Comparison of ENCODE assay signal across 8 mouse cellular contexts in genomic region chr17:31384968-31385627, GRCm38 (mm10). TPM values are rescaled to one million over a fixed set of nuclear protein-coding genes. Genes with fewer than 3 reads are reported as not detected.
DNase-seq lines count a peak whose midpoint lies in the region; ATAC-seq and TF ChIP-seq lines count a peak whose summit lies in the region.

No protein-coding gene starts in this region.

- no peaks in the 10 kb centered on the region for H3K79me2 ChIP-seq in myocyte (ENCODE audit: control insufficient read depth, insufficient read depth)

- H3K9ac ChIP-seq in kidney, postnatal 0 days (ENCODE audit: low read depth, low read length) = no peak overlapping the region
- peak overlapping the region; percentile 85; the same call in 1 of the 2 replicates for H3K9ac ChIP-seq in hindbrain, embryonic 16.5 days (ENCODE audit: low read depth, low read length)

- H3K4me3 ChIP-seq in kidney, postnatal 0 days (replicated peaks; ENCODE audit: low read depth, low read length) = no peak overlapping the region
- no peak overlapping the region for H3K4me3 ChIP-seq in hindbrain, embryonic 16.5 days (ENCODE audit: low read length)
- H3K4me3 ChIP-seq in myocyte = no peak overlapping the region

- peak; percentile 71 for DNase-seq in kidney, postnatal 0 days (ENCODE audit: low spot score)
- no peak for DNase-seq in kidney, adult 8-10 months
- DNase-seq in gastrocnemius, adult 8-10 months (ENCODE audit: low spot score in 2 of 2) = peak; percentile 5 to 13
- DNase-seq in spleen, adult 18-20 months = no peak
- DNase-seq in layer of hippocampus, postnatal 36 days = no peak
- no peak for DNase-seq in urinary bladder, postnatal 14 days (ENCODE audit: low spot score)

- H3ac ChIP-seq in myocyte (ENCODE audit: control insufficient read depth, insufficient read length) = no peak overlapping the region

- H3K36me3 ChIP-seq in kidney, postnatal 0 days (ENCODE audit: insufficient read depth, low read length) = no peaks in the 10 kb centered on the region
- no peaks in the 10 kb centered on the region for H3K36me3 ChIP-seq in hindbrain, embryonic 16.5 days (ENCODE audit: control insufficient read depth, insufficient read depth, low read length)
- H3K36me3 ChIP-seq in myocyte (ENCODE audit: control insufficient read depth, insufficient read depth) = no peaks in the 10 kb centered on the region

- ATAC-seq in kidney, postnatal 0 days (replicated peaks; ENCODE audit: low FRiP score, low read depth) = no peak
- ATAC-seq in hindbrain, embryonic 16.5 days = peak; percentile 27; the same call in 1 of the 2 replicates

- TF ChIP-seq CTCF in kidney, postnatal 0 days (IDR thresholded peaks at IDR 0.05; ENCODE audit: low read depth) = no peak

- H3K4me2 ChIP-seq in kidney, postnatal 0 days (ENCODE audit: low read length) = peak overlapping the region; percentile 97
- H3K4me2 ChIP-seq in hindbrain, embryonic 16.5 days (ENCODE audit: low read length) = peak overlapping the region; percentile 89
- peak overlapping the region; percentile 12 for H3K4me2 ChIP-seq in myocyte (ENCODE audit: low read depth)

- no peak for TF ChIP-seq POLR2A in myocyte (IDR thresholded peaks at IDR 0.05; ENCODE audit: insufficient read length, low read depth)

- no peaks in the 10 kb centered on the region for H3K27me3 ChIP-seq in kidney, postnatal 0 days (ENCODE audit: insufficient read depth, low read length)
- no peaks in the 10 kb centered on the region for H3K27me3 ChIP-seq in hindbrain, embryonic 16.5 days (replicated peaks; ENCODE audit: control insufficient read depth, insufficient read depth, low read length)
- peaks cover 24% of the 10 kb centered on the region for H3K27me3 ChIP-seq in myocyte (ENCODE audit: control insufficient read depth, insufficient read depth, insufficient read length)

- WGBS in kidney, postnatal 0 days = 7% methylated on average over 8 of the region's 8 CpGs
- 6% methylated on average over 8 of the region's 8 CpGs for WGBS in hindbrain, embryonic 16.5 days

- no peaks in the 10 kb centered on the region for H3K9me3 ChIP-seq in kidney, postnatal 0 days (replicated peaks; ENCODE audit: low read length)
- H3K9me3 ChIP-seq in hindbrain, embryonic 16.5 days (ENCODE audit: control insufficient read depth, low read length) = no peaks in the 10 kb centered on the region

- H3K4me1 ChIP-seq in kidney, postnatal 0 days (replicated peaks; ENCODE audit: insufficient read depth, low read length) = peaks cover 17% of the 10 kb centered on the region
- H3K4me1 ChIP-seq in hindbrain, embryonic 16.5 days (ENCODE audit: control insufficient read depth, insufficient read depth, low read depth, low read length) = peaks cover 44% of the 10 kb centered on the region

- H3K27ac ChIP-seq in kidney, postnatal 0 days = peak overlapping the region; percentile 21; the same call in 1 of the 2 replicates
- peak overlapping the region; percentile 66 for H3K27ac ChIP-seq in hindbrain, embryonic 16.5 days (ENCODE audit: low read depth, low read length)

TF ChIP-seq in myocyte, 11 proteins besides CTCF, POLR2A, EP300 and RAD21:
- TF ChIP-seq USF1 (IDR thresholded peaks at IDR 0.05; ENCODE audit: low read depth) = no peak
- no peak for TF ChIP-seq MAX (IDR thresholded peaks at IDR 0.05; ENCODE audit: low read depth)
- TF ChIP-seq MYOG (IDR thresholded peaks at IDR 0.05; ENCODE audit: control insufficient read depth in 1 of 3, insufficient read depth in 1 of 3, insufficient read length in 2 of 3, low read depth in 2 of 3) = no peak
- TF ChIP-seq TCF3 (IDR thresholded peaks at IDR 0.05; ENCODE audit: insufficient read length, low read depth) = no peak
- no peak for TF ChIP-seq CEBPB (IDR thresholded peaks at IDR 0.05; ENCODE audit: insufficient read depth, poor library complexity, severe bottlenecking)
- TF ChIP-seq MYOD1 (IDR thresholded peaks at IDR 0.05; ENCODE audit: control insufficient read depth in 1 of 3, insufficient read length in 2 of 3, low read depth in 2 of 3) = no peak
- no peak for TF ChIP-seq E2F4 (IDR thresholded peaks at IDR 0.05; ENCODE audit: insufficient read depth)
- no peak for TF ChIP-seq REST (IDR thresholded peaks at IDR 0.05; ENCODE audit: insufficient read depth, insufficient read length)
- no peak for TF ChIP-seq POLR2AphosphoS2 (IDR thresholded peaks at IDR 0.05; ENCODE audit: insufficient read length, low read depth)
- TF ChIP-seq SRF (IDR thresholded peaks at IDR 0.05; ENCODE audit: control insufficient read depth, insufficient read length, low read depth) = no peak
- TF ChIP-seq TCF12 (IDR thresholded peaks at IDR 0.05; ENCODE audit: insufficient read depth, poor library complexity, severe bottlenecking) = no peak

RNA-seq across cellular contexts. Expression of gene Pde9a, which starts 0.9 kb away (rescaled TPM):
- 31.9 and 36.8 TPM in 2 replicates for polyA plus RNA-seq in kidney, postnatal 0 days (2015; fragmentation: Nextera tagmentation; extraction: Ambion mirVana)
- total RNA-seq in gastrocnemius, adult 8-10 months (2022) = 1 to 10 TPM; 1.3 to 2.9 (median 2.1) TPM
- polyA plus RNA-seq in hindbrain, embryonic 16.5 days (2015; fragmentation: Nextera tagmentation; extraction: Ambion mirVana) = 30.3 and 34.4 TPM in 2 replicates
- 0.14 TPM for polyA plus RNA-seq in myocyte (2012; fragmentation: generic; extraction: Trizol)
- total RNA-seq in layer of hippocampus, postnatal 36 days (2021) = 10 to 100 TPM; 20.7 to 31.6 TPM

Comparison
In these comparisons a context has a peak if more than half of its experiments do, and no peak if none do; other contexts are left out.
1. DNase-seq: peak in kidney, postnatal 0 days (single experiment) and gastrocnemius, adult 8-10 months (2 of 2); none in kidney, adult 8-10 months (0 of 2), spleen, adult 18-20 months (0 of 2), layer of hippocampus, postnatal 36 days (0 of 2) and urinary bladder, postnatal 14 days (single experiment).
2. H3K4me2 ChIP-seq: peak in every context shown above with its lines; median percentile 97 in kidney, postnatal 0 days; 89 in hindbrain, embryonic 16.5 days; 12 in myocyte.
3. RNA of gene Pde9a, which starts 0.9 kb away (polyA plus RNA-seq): 30.3 to 34.4 TPM in hindbrain, embryonic 16.5 days and 31.9 to 36.8 TPM in kidney, postnatal 0 days; 0.14 TPM in myocyte (single experiment); every median in the first group is over 10 times any median in the second.